Mouse (Mus musculus) spleen, adult 2 months (tissue): ENCODE results near the gene Sdk1. TPM values are rescaled to one million over a fixed set of nuclear protein-coding genes. Genes with fewer than 3 reads are reported as not detected.

Source experiments
- DNase-seq, 2 experiments: peaks; one replicate each; pipeline versions ENCODE4 v3.0.0 to v3.0.0-alpha.2; 2012 to 2021; ENCODE audit warnings: low spot score in 2 of 2, low read depth in 1 of 2
- H3K27ac ChIP-seq: fragments of 200-500 bp; 2 replicates; pipeline ENCODE4 v1.5.1; 2012; ENCODE audit warnings: low read length, inconsistent platforms; ENCODE audit not compliant: insufficient read depth
- H3K27me3 ChIP-seq: fragments of 200-500 bp; 2 replicates; pipeline ENCODE4 v1.6.1; 2012; ENCODE audit warnings: mild to moderate bottlenecking, moderate library complexity, low read length, inconsistent platforms; ENCODE audit not compliant: control insufficient read depth, insufficient read depth
- H3K36me3 ChIP-seq: fragments of 200-500 bp; 2 replicates; pipeline ENCODE4 v1.6.1; 2012; ENCODE audit warnings: mild to moderate bottlenecking, low read length, inconsistent platforms; ENCODE audit not compliant: control insufficient read depth, insufficient read depth
- H3K4me1 ChIP-seq: fragments of 200-500 bp; 2 replicates; pipeline ENCODE4 v1.6.1; 2011; ENCODE audit warnings: inconsistent platforms; ENCODE audit not compliant: control insufficient read depth, insufficient read depth, insufficient read length
- H3K4me3 ChIP-seq: fragments of 200-500 bp; 2 replicates; pipeline ENCODE4 v1.5.1; 2011; ENCODE audit warnings: mild to moderate bottlenecking, inconsistent platforms; ENCODE audit not compliant: insufficient read depth, insufficient read length; ENCODE audit errors: extremely low read depth
- CTCF ChIP-seq: fragments of 200-500 bp; IDR thresholded peaks from 2 replicates; pipeline ENCODE4 v1.5.1; 2011; ENCODE audit warnings: mild to moderate bottlenecking, inconsistent platforms; ENCODE audit not compliant: insufficient read depth, insufficient read length, insufficient replicate concordance; ENCODE audit errors: extremely low read depth
- POLR2A ChIP-seq: fragments of 200-500 bp; IDR thresholded peaks from 2 replicates; pipeline ENCODE4 v1.6.1; 2011; ENCODE audit warnings: low read depth, low read length, inconsistent platforms
- WGBS: fragments of 180-500 bp; shearing (Covaris S2); methylation state at CpG from one replicate; pipeline ENCODE4 v1.1.7; 2018; 5-methylcytosine and 5-hydroxymethylcytosine counted together
- polyA plus RNA-seq: library from polyadenylated mRNA; depleted of rRNA; stranded (reverse); fragments of >200 nt; gene quantifications from 2 replicates; pipeline ENCODE4 v1.2.3, GENCODE M21; 2012

The Sdk1 gene
- polyA plus RNA-seq, 1 experiment: 0.62 TPM

DNA sequence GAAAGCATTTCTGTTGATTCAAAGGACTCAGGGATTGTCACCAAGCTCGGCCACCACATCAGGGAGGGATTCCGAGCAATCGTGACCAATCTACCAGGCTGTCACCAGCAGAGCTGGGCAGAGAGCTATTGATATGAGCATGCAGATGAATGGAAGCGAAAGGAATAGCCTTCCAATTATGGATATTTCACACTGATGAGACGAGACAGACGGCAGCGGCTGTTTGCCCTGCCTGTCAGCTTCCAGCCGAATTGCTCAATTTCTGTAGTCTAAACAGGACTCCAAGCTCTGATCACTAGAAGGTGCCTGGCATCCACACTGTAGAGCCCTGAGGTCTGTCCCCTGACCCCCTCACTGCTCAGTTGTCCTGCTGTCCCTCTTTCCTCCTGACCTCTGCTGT lies 699.3 kb downstream of the Sdk1 start:
- TF ChIP-seq CTCF (no peak), POLR2A (no peak)
- H3K27me3 ChIP-seq: no peaks in the 10 kb centered on the region
- H3K36me3 ChIP-seq: no peaks in the 10 kb centered on the region
- no peak for DNase-seq
- H3K4me1 ChIP-seq: no peaks in the 10 kb centered on the region
- no peak overlapping the region for H3K27ac ChIP-seq
- 85% methylated on average over 8 of the region's 8 CpGs for WGBS
- H3K4me3 ChIP-seq: no peak overlapping the region

DNA sequence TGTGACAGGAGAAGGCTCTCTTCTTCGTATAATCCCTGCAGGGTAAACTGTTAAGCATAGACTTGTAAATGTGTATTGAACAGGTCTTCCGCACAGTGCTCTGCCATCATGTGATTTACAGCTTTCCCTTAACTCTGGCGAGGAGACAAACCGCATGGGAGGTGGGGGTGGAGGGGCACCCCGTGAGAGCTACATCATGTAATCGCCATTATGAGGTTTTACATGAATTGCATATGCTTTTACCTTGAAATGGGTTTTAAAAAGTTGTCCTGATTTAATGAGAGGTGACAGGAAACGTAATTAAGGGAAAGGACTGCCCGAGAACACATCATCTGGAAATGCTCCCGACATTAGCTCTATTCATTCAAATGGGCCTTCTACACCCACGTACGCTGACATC lies 709.5 kb downstream of the Sdk1 start:
- no peak overlapping the region for H3K27ac ChIP-seq
- no peak for DNase-seq
- H3K4me3 ChIP-seq: no peak overlapping the region
- no peaks in the 10 kb centered on the region for H3K36me3 ChIP-seq
- TF ChIP-seq POLR2A (no peak), CTCF (no peak)
- no peaks in the 10 kb centered on the region for H3K27me3 ChIP-seq
- 80% methylated on average over 11 of the region's 11 CpGs for WGBS
- no peaks in the 10 kb centered on the region for H3K4me1 ChIP-seq

DNA sequence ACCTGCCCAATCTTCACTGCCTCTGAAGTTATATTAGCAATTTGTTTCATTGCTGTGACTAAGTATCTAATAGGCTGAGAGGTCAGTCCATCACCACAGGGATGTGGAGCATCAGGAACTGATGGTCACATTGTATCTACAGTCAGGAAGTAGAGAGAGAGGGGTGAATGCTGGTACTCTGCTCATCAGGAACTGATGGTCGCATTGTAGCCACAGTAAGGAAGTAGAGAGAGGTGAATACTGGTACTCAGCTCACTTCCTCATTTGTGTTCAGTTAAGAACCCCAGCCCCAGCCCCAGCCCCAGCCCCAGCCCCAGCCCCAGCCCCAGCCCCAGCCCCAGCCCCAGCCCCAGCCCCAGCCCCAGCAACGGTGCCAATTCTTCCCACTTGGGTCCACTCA lies 711.0 kb downstream of the Sdk1 start:
- Histone ChIP-seq H3K4me3 (no peak overlapping the region), H3K27ac (no peak overlapping the region)

DNA sequence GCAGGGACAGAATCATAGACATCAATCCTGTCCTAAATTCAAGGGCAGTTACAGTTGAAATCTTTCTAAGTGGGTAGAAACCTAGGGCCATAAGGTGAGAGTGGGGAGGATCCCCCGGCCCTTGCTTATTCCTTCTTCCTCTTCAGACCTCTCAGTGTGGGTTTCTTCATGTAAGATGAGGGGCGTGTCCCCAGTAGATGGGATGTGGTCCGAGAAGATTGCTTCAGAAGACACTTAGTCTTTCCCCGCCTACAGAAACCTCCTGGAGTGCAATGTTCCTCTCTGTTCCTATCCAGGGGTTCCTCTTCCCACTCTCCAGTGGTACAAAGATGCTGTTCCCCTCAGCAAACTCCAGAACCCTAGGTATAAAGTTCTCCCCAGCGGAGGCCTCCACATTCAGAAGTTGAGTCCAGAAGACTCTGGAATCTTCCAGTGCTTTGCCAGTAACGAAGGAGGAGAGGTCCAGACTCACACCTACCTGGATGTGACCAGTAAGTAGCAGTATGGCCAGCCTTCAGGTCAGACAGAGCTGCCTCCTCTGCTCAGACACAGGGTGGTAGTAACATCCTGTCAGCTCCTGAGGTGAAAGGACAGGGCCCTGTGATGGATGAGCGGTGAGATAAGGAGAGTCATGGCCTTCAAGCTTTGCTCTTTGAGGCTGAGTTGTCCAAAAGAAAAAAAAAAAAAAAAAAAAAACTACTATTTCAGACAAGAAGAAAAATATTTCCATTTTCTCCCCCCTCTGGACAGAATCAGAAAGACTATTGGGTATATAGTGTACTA lies 711.6 kb downstream of the Sdk1 start:
- H3K36me3 ChIP-seq: no peaks in the 10 kb centered on the region
- H3K4me3 ChIP-seq: no peak overlapping the region
- WGBS: 70% methylated on average over 7 of the region's 7 CpGs
- no peaks in the 10 kb centered on the region for H3K4me1 ChIP-seq
- H3K27me3 ChIP-seq: no peaks in the 10 kb centered on the region
- TF ChIP-seq POLR2A: no peak
- TF ChIP-seq CTCF: no peak
- no peak overlapping the region for H3K27ac ChIP-seq
- DNase-seq: no peak

More for the DNA sequence above, 711.0 kb downstream of the Sdk1 start:
- 18% methylated on average over 2 of the region's 2 CpGs for WGBS
- no peak for DNase-seq
- no peak for TF ChIP-seq CTCF
- TF ChIP-seq POLR2A: no peak
- no peaks in the 10 kb centered on the region for H3K4me1 ChIP-seq
- H3K27me3 ChIP-seq: no peaks in the 10 kb centered on the region
- H3K36me3 ChIP-seq: no peaks in the 10 kb centered on the region

DNA sequence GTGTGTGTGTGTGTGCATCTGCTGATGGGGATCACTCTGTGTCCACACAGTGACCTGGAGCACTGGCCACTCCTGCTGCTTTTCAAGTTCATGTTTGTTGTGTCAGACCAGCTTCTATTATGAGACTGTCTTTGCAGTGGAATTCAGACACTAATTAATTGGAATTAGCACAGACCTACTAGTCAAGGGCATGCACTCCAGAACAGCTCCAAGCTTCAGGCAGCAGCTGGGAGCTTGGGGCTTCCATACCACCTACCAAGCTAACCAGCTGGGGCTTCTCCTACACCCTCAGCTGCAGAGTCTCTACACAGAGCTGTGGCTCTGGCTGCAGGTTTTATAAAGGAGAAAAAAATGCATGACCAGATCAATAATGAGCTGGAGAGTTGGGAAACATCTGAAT lies 729.8 kb downstream of the Sdk1 start:
- H3K27me3 ChIP-seq: no peaks in the 10 kb centered on the region
- TF ChIP-seq POLR2A: no peak
- no peak for TF ChIP-seq CTCF
- no peak overlapping the region for H3K27ac ChIP-seq
- no peaks in the 10 kb centered on the region for H3K4me1 ChIP-seq
- DNase-seq: no peak
- no peaks in the 10 kb centered on the region for H3K36me3 ChIP-seq
- H3K4me3 ChIP-seq: no peak overlapping the region

DNA sequence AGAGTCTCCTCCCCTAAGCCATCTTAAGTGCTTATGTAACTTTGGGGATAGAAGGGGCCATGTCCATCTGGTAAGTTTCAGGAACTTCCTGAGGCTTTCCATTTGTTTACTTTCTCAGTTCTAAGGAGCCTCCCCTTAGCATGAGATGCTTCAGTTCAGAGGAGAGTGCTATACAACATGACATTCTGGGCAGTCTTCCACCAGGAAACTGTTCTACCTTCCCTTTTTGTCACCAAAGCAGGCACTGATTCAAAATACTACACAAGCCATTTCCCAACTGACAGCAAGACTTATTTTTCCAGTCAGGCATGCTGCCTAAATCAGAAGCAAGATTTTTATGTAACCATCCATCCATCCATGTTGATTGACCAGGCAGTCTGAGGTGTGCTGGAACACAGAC lies 738.2 kb downstream of the Sdk1 start:
- no peak for TF ChIP-seq CTCF
- TF ChIP-seq POLR2A: no peak
- no peaks in the 10 kb centered on the region for H3K4me1 ChIP-seq
- H3K36me3 ChIP-seq: no peaks in the 10 kb centered on the region
- no peak for DNase-seq
- no peaks in the 10 kb centered on the region for H3K27me3 ChIP-seq
- no peak overlapping the region for H3K27ac ChIP-seq
- no peak overlapping the region for H3K4me3 ChIP-seq

DNA sequence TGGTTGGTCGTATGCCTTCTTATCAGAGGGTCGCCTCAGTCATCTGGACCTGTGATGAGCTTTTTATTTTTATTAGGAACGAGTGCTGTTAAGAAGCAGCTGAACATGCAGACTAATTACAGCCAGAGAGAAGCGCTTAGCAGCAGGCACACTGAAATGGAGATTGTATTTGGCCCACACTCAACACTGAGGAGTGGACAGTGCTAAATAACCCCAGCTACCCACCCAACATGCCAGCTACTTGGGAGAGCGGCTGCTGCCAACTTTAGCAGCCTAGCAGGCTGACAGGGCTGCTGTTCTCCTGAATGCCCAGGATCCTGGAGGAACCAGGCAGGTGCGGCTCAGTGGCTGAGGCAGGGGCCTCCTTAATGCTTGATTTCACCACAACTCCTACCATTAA lies 739.5 kb downstream of the Sdk1 start:
- WGBS: 83% methylated on average over 6 of the region's 6 CpGs

More for the DNA sequence above, 739.5 kb downstream of the Sdk1 start:
- no peak overlapping the region for H3K27ac ChIP-seq
- DNase-seq: no peak
- no peak overlapping the region for H3K4me3 ChIP-seq
- H3K36me3 ChIP-seq: no peaks in the 10 kb centered on the region
- TF ChIP-seq CTCF: no peak
- TF ChIP-seq POLR2A: no peak
- H3K4me1 ChIP-seq: no peaks in the 10 kb centered on the region
- H3K27me3 ChIP-seq: no peaks in the 10 kb centered on the region
